Mouse (Mus musculus) heart, postnatal 0 days (tissue): ENCODE data around the gene Cmya5. TPM values are rescaled to one million over a fixed set of nuclear protein-coding genes. Genes with fewer than 3 reads are reported as not detected.
"Not testable (repeated sequence)": the region's sequence is repeated elsewhere in the genome, so short reads cannot be mapped to it uniquely, and the experiment has no call there.

Source experiments
- ATAC-seq: fragments of 200-750 bp; cut with Nextera tagmentation; 2 replicates; pipeline ENCODE4 v1.8.0; 2017; ENCODE audit warnings: low read depth, moderate number of reproducible peaks, moderate library complexity; ENCODE audit not compliant: insufficient read depth
- DNase-seq: peaks from one replicate; pipeline ENCODE4 v3.0.0-alpha.2; 2016; ENCODE audit warnings: low spot score
- H3K27ac ChIP-seq: fragments of 300-500 bp; sonication (generic); 2 replicates; pipeline ENCODE4 v1.5.1; 2014; ENCODE audit warnings: low read depth, mild to moderate bottlenecking
- H3K27me3 ChIP-seq: fragments of 300-500 bp; sonication (generic); 2 replicates; pipeline ENCODE4 v1.6.1; 2014; ENCODE audit warnings: low read length, mixed read lengths; ENCODE audit not compliant: control insufficient read depth, insufficient read depth
- H3K36me3 ChIP-seq: fragments of 300-500 bp; sonication (generic); replicated peaks from 2 replicates; pipeline ENCODE4 v1.6.1; 2014; ENCODE audit warnings: low read length, mixed read lengths; ENCODE audit not compliant: control insufficient read depth, insufficient read depth
- H3K4me1 ChIP-seq: fragments of 300-500 bp; sonication (generic); 2 replicates; pipeline ENCODE4 v1.6.1; 2014; ENCODE audit warnings: antibody characterized with exemption; ENCODE audit not compliant: control insufficient read depth, insufficient read depth
- H3K4me2 ChIP-seq: fragments of 300-500 bp; sonication (generic); 2 replicates; pipeline ENCODE4 v1.6.1; 2014; ENCODE audit warnings: low read depth, mild to moderate bottlenecking, low read length, moderate library complexity
- H3K4me3 ChIP-seq: fragments of 300-500 bp; sonication (generic); 2 replicates; pipeline ENCODE4 v1.5.1; 2014; ENCODE audit warnings: low read depth, low read length
- H3K9ac ChIP-seq: fragments of 300-500 bp; sonication (generic); replicated peaks from 2 replicates; pipeline ENCODE4 v1.6.1; 2014; ENCODE audit warnings: low read depth, low read length, mixed read lengths
- H3K9me3 ChIP-seq: fragments of 300-500 bp; sonication (generic); replicated peaks from 2 replicates; pipeline ENCODE4 v1.6.1; 2016; ENCODE audit warnings: low read length; ENCODE audit not compliant: control insufficient read depth
- CTCF ChIP-seq: IDR thresholded peaks from 2 replicates; pipeline ENCODE4 v1.5.1; 2016; ENCODE audit warnings: antibody characterized with exemption, control low read depth, low read depth
- EP300 ChIP-seq: IDR thresholded peaks from 2 replicates; pipeline ENCODE4 v1.6.1; 2016; ENCODE audit warnings: antibody characterized with exemption, low read depth
- whole genome bisulfite sequencing: fragments of 180-500 bp; shearing (Covaris S2); extraction: QIAGEN DNeasy Blood & Tissue Kit; methylation state at CpG from one replicate; pipeline ENCODE4 v1.1.7; 2014; 5-methylcytosine and 5-hydroxymethylcytosine counted together
- polyA plus RNA-seq: library from polyadenylated mRNA; unstranded; fragments of >200 nt; fragmentation: Nextera tagmentation; extraction: Ambion mirVana; gene quantifications from 2 replicates; pipeline ENCODE4 v1.2.1, GENCODE M21; 2015
- total RNA-seq: library from RNA; depleted of rRNA; stranded (reverse); fragments of >200 nt; gene quantifications from 2 replicates; pipeline ENCODE4 v1.2.3, GENCODE M21; 2014; ENCODE audit warnings: low replicate concordance

The Cmya5 gene
- total and polyA plus RNA-seq, 2 experiments from 2014 or later = 8.3 to 30.7 TPM

GRCm38 (mm10) chr13:93089481-93089880 is 55.0 kb downstream of the Cmya5 start:
- no peak for ATAC-seq
- no peak overlapping the region for H3K27ac ChIP-seq
- WGBS = 82% methylated on average over 5 of the region's 5 CpGs

GRCm38 (mm10) chr13:93085711-93086110 is 58.8 kb downstream of the Cmya5 start:
- Histone ChIP-seq H3K9me3 (no peaks in the 10 kb centered on the region), H3K9ac (no peak overlapping the region), H3K4me3 (no peak overlapping the region), H3K27me3 (no peaks in the 10 kb centered on the region), H3K4me1 (no peaks in the 10 kb centered on the region), H3K4me2 (no peak overlapping the region), H3K27ac (no peak overlapping the region), H3K36me3 (peaks cover 31% of the 10 kb centered on the region)
- ATAC-seq (no peak), DNase-seq (no peak)
- WGBS = 91% methylated on average over 4 of the region's 4 CpGs
- TF ChIP-seq EP300 = no peak
- no peak for TF ChIP-seq CTCF

More at GRCm38 (mm10) chr13:93089481-93089880, 55.0 kb downstream of the Cmya5 start:
- Histone ChIP-seq H3K27me3 (no peaks in the 10 kb centered on the region), H3K4me1 (peaks cover 8% of the 10 kb centered on the region; the same call in 1 of the 2 replicates), H3K4me3 (no peak overlapping the region), H3K9me3 (no peaks in the 10 kb centered on the region), H3K4me2 (no peak overlapping the region), H3K9ac (no peak overlapping the region), H3K36me3 (peaks cover 44% of the 10 kb centered on the region)
- TF ChIP-seq EP300 (no peak), CTCF (no peak)
- DNase-seq = no peak

GRCm38 (mm10) chr13:93082324-93082723 is 62.2 kb downstream of the Cmya5 start:
- not testable (repeated sequence) for H3K4me2 ChIP-seq, H3K4me1 ChIP-seq, H3K9me3 ChIP-seq, ATAC-seq, H3K9ac ChIP-seq, DNase-seq, H3K27ac ChIP-seq, H3K4me3 ChIP-seq, H3K27me3 ChIP-seq
- WGBS = 65% methylated on average over 1 of the region's 1 CpGs
- peaks cover 31% of the 10 kb centered on the region for H3K36me3 ChIP-seq

- Histone ChIP-seq H3K4me3 (no peak overlapping the region), H3K4me1 (no peaks in the 10 kb centered on the region), H3K27me3 (no peaks in the 10 kb centered on the region), H3K4me2 (no peak overlapping the region), H3K27ac (no peak overlapping the region), H3K36me3 (peaks cover 45% of the 10 kb centered on the region), H3K9me3 (no peaks in the 10 kb centered on the region; the same call in 1 of the 2 replicates), H3K9ac (no peak overlapping the region)
- TF ChIP-seq CTCF (no peak), EP300 (no peak)
- WGBS = 92% methylated on average over 2 of the region's 2 CpGs
- ATAC-seq (no peak), DNase-seq (no peak)
These were observed 63.7 kb downstream of the Cmya5 start for GRCm38 (mm10) chr13:93080859-93081258.

GRCm38 (mm10) chr13:93074147-93074641 is 70.3 kb downstream of the Cmya5 start:
- 37% methylated on average over 17 of the region's 17 CpGs for WGBS
- no peak for TF ChIP-seq EP300
- TF ChIP-seq CTCF = no peak
- no peak overlapping the region for H3K27ac ChIP-seq
- peaks cover 42% of the 10 kb centered on the region for H3K36me3 ChIP-seq
- H3K4me2 ChIP-seq = peak overlapping the region; percentile 44; the same call in 1 of the 2 replicates
- ATAC-seq = no peak
- H3K27me3 ChIP-seq = no peaks in the 10 kb centered on the region
- no peak overlapping the region for H3K9ac ChIP-seq
- peaks cover 2% of the 10 kb centered on the region for H3K4me1 ChIP-seq
- DNase-seq = no peak
- no peak overlapping the region for H3K4me3 ChIP-seq
- H3K9me3 ChIP-seq = no peaks in the 10 kb centered on the region; the same call in 1 of the 2 replicates

- Histone ChIP-seq H3K4me2 (no peak overlapping the region), H3K27me3 (no peaks in the 10 kb centered on the region), H3K4me1 (peaks cover 2% of the 10 kb centered on the region), H3K27ac (no peak overlapping the region), H3K4me3 (no peak overlapping the region), H3K36me3 (peaks cover 42% of the 10 kb centered on the region), H3K9ac (no peak overlapping the region), H3K9me3 (no peaks in the 10 kb centered on the region; the same call in 1 of the 2 replicates)
- TF ChIP-seq EP300 (no peak), CTCF (no peak)
- DNase-seq (no peak), ATAC-seq (no peak)
- 28% methylated on average over 2 of the region's 2 CpGs for WGBS
These were observed 70.9 kb downstream of the Cmya5 start for GRCm38 (mm10) chr13:93073595-93073994.
